15 mouse cellular contexts compared by ENCODE assay signal in the genomic region with DNA sequence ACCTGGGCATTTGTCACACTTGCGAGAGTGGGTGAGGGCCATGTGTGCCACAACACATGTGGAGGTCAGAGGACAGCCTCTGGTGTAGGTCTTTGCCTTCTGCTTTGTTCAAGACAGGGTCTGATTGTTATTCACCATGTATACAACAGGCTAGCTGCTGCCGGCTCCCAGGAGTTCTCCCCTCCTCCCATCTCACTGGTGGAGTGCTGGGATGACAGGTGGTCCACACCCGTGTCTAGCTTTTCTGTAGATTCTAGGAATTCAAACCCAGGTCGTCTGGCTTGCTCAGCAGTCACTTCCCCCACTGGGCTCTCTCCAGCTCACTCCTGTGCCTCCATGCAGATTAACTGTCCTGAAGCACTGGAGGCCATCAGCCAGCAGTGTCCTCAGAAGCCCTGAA.
DNase-seq lines count a peak whose midpoint lies in the region.
"Had no signal": no experiment of that assay in that cellular context is flagged by ENCODE, and none has a peak within 500 bp of the region (broad histone marks: within the 10 kb centered on the region; RNA-seq: fewer than 3 reads in every experiment).

No protein-coding gene starts in this region.

- DNase-seq in gastrocnemius, adult 18-20 months (ENCODE audit: low spot score) = peak; percentile 16
- DNase-seq in gastrocnemius, postnatal 10 days = no peak
- peak; percentile 44 for DNase-seq in gastrocnemius, postnatal 25 days
- DNase-seq in gastrocnemius, postnatal 4 days (ENCODE audit: low spot score in 2 of 2) = no peak
- DNase-seq in ZHBTc4 (ENCODE audit: low read depth, low spot score) = peak; percentile 66
- no peak for DNase-seq in right cerebral cortex, postnatal 4 days
- DNase-seq: adrenal gland, adult 8-10 months; adrenal gland, postnatal 25 days; cerebellum, adult 11-12 months; cerebellum, adult 8-10 months; cerebellum, postnatal 10 days; cerebellum, postnatal 36 days; embryo, embryonic 11 days; heart, adult 11 months; kidney, adult 11 months had no signal

Comparison
In these comparisons a context has a peak if more than half of its experiments do, and no peak if none do; other contexts are left out.
1. DNase-seq: peak in gastrocnemius, adult 18-20 months (single experiment), gastrocnemius, postnatal 25 days (single experiment) and ZHBTc4 (single experiment); none in gastrocnemius, postnatal 10 days (single experiment), gastrocnemius, postnatal 4 days (0 of 2) and right cerebral cortex, postnatal 4 days (single experiment).